Mouse (Mus musculus): Measurements from ENCODE around the gene Pigk. TPM values are rescaled to one million over a fixed set of nuclear protein-coding genes. Genes with fewer than 3 reads are reported as not detected.

Pigk gene
- polyA plus RNA-seq, 1 experiment, result 0.65 TPM

GRCm38 (mm10) chr3:152867654-152868525 lies 154.0 kb downstream of the Pigk start:
- no peaks in the 10 kb centered on the region for H3K4me1 ChIP-seq (ENCODE audit: control insufficient read depth)
- H3K36me3 ChIP-seq (ENCODE audit: control insufficient read depth), result no peaks in the 10 kb centered on the region
- TF ChIP-seq GATA1 (IDR thresholded peaks at IDR 0.05; ENCODE audit: low read length) (no peak), TAL1 (IDR thresholded peaks at IDR 0.05; ENCODE audit: low read length) (no peak)
- H3K4me3 ChIP-seq (replicated peaks), result no peak overlapping the region
- H3K9me3 ChIP-seq (ENCODE audit: control insufficient read depth, low read length), result no peaks in the 10 kb centered on the region
- H3K27me3 ChIP-seq (ENCODE audit: control insufficient read depth), result no peaks in the 10 kb centered on the region

- TF ChIP-seq TAL1 (IDR thresholded peaks at IDR 0.05; ENCODE audit: low read length) (no peak), GATA1 (IDR thresholded peaks at IDR 0.05; ENCODE audit: low read length) (no peak)
- Histone ChIP-seq H3K4me1 (ENCODE audit: control insufficient read depth) (no peaks in the 10 kb centered on the region), H3K36me3 (ENCODE audit: control insufficient read depth) (no peaks in the 10 kb centered on the region), H3K9me3 (ENCODE audit: control insufficient read depth, low read length) (no peaks in the 10 kb centered on the region), H3K27me3 (ENCODE audit: control insufficient read depth) (no peaks in the 10 kb centered on the region), H3K4me3 (replicated peaks) (no peak overlapping the region)
Observed at GRCm38 (mm10) chr3:152872054-152872453, 158.2 kb downstream of the Pigk start.

GRCm38 (mm10) chr3:152872596-152872995 lies 158.7 kb downstream of the Pigk start:
- Histone ChIP-seq H3K27me3 (ENCODE audit: control insufficient read depth) (no peaks in the 10 kb centered on the region), H3K9me3 (ENCODE audit: control insufficient read depth, low read length) (no peaks in the 10 kb centered on the region), H3K4me3 (replicated peaks) (no peak overlapping the region), H3K4me1 (ENCODE audit: control insufficient read depth) (no peaks in the 10 kb centered on the region), H3K36me3 (ENCODE audit: control insufficient read depth) (no peaks in the 10 kb centered on the region)
- TF ChIP-seq TAL1 (IDR thresholded peaks at IDR 0.05; ENCODE audit: low read length), result no peak
- no peak for TF ChIP-seq GATA1 (IDR thresholded peaks at IDR 0.05; ENCODE audit: low read length)

DNA sequence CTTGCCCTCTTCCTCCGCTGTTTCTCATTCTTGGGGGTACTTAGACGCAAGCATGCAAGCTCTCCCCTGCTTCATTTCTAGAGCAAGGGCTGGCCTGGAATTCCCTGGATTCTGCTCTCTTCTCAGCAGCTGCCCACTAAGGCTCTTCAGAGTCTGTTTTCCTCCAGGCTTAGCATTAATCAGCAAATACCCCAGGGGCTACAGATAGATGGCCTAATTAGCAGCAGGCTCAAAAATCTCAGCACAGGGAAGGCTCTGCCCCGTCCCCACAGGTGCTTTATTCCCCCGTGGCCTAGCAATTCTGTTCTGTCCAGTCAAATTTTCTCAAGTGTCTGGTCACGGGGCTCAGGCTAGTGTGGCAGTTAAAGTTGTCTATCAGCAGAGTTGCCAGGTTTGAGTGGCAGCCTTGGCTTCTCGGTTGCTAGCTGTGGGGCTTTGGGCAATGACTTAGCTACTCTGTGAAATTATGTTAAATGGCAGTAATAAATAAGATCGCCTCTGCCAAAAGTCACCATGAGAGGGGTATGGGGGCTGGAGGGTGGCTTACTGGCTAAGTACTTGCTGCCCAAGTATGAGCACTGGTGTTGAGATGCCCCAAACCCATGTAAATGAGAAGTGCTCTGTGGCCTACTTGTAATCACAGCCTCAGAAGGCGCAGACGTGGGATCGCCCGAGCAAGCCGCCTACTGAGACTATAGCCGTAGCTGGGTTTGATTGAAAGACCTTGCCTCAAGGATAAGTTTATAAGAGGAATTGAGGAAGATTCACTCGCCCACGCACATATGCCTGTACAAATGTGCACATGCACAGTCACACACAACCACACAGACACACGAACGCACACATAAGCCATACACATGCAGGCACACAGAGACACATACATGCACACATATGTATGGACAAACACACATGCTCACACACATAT lies 160.8 kb downstream of the Pigk start:
- Histone ChIP-seq H3K27me3 (ENCODE audit: control insufficient read depth) (no peaks in the 10 kb centered on the region), H3K36me3 (ENCODE audit: control insufficient read depth) (no peaks in the 10 kb centered on the region), H3K9me3 (ENCODE audit: control insufficient read depth, low read length) (no peaks in the 10 kb centered on the region), H3K4me1 (ENCODE audit: control insufficient read depth) (no peaks in the 10 kb centered on the region), H3K4me3 (replicated peaks) (no peak overlapping the region)
- TF ChIP-seq GATA1 (IDR thresholded peaks at IDR 0.05; ENCODE audit: low read length) (no peak), TAL1 (IDR thresholded peaks at IDR 0.05; ENCODE audit: low read length) (no peak)

DNA sequence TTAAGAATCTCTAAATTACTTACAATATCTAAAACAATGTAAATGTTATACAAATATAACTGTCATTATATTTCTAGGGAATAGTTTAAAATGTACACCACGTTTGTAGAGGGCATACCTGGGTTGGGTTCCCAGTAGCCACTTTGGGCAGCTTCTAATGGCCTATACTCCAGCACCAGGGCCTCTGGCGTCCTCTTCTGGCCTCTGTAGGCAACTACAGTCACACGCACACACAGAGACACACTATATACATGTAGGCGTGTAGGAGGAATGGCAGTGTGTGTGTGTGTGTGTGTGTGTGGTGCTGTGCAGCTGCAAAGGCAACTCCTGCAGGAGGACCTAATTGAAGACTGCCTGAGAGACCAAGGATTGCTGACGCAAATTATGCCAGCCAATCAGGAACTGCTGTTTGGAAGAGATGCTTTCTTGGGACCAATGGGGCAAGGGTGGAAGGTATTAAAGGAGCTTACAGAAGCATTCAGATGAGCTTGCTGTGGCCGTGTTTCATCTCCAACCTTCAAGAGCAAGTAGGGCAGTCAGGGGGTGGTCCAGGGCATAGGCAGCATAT lies 161.9 kb downstream of the Pigk start:
- TF ChIP-seq TAL1 (IDR thresholded peaks at IDR 0.05; ENCODE audit: low read length), result no peak
- no peaks in the 10 kb centered on the region for H3K27me3 ChIP-seq (ENCODE audit: control insufficient read depth)

DNA sequence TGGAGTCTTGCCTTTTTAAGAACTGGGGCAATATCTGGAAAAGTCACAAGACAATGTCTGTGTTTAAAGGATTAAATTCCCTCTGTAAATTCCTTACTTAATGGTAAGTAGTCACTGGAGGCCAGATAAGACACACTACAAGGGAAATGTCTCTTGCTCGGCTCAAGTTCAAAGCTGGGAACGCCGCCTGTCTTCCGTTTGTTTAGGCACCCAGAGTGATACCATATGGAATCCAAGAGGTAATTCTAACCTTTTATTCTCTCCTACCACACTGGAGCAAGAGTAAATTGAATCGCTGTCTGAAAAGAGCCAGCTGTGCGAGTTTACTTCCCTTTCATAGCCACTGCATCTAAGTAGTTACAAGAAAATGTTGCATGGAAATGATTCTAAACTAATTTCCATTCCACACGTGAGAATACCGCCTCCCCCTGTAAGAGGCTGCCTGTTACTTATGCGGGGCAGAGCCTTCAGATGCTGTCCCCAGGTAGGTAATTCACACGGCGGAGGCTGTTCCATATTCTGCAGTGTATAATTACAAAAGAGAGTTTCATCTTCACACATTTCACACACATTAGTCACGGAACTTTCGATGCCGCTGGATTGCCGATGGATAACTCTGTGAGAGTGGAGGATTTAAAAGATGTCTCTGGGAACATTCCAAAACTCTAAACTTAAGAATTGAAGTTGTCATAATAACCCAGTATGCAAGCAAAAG lies 166.4 kb downstream of the Pigk start:
- Histone ChIP-seq H3K4me3 (replicated peaks) (no peak overlapping the region), H3K36me3 (ENCODE audit: control insufficient read depth) (no peaks in the 10 kb centered on the region), H3K27me3 (ENCODE audit: control insufficient read depth) (no peaks in the 10 kb centered on the region), H3K4me1 (ENCODE audit: control insufficient read depth) (no peaks in the 10 kb centered on the region), H3K9me3 (ENCODE audit: control insufficient read depth, low read length) (no peaks in the 10 kb centered on the region)
- TF ChIP-seq GATA1 (IDR thresholded peaks at IDR 0.05; ENCODE audit: low read length) (no peak), TAL1 (IDR thresholded peaks at IDR 0.05; ENCODE audit: low read length) (no peak)

More for the DNA sequence above, 161.9 kb downstream of the Pigk start:
- Histone ChIP-seq H3K4me3 (replicated peaks) (no peak overlapping the region), H3K36me3 (ENCODE audit: control insufficient read depth) (no peaks in the 10 kb centered on the region), H3K4me1 (ENCODE audit: control insufficient read depth) (no peaks in the 10 kb centered on the region), H3K9me3 (ENCODE audit: control insufficient read depth, low read length) (no peaks in the 10 kb centered on the region)

DNA sequence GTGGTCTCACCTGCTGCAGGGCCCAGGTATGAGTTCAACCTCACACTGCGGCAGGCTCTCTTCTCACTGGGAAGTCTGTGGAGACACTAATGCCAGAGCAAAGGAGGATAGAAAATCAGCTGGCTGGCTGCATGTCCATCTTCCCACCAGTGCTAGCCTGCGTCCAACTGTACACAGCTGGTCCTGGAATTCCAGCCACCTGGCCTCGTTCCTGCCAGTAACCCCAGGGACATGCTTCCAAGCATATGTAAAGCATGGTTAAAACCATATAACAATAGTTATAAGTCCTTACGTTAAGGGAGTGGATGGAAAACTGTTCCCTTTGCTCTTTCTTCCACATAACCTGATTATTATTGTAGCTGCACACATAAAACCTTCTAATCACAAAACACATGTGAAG lies 167.8 kb downstream of the Pigk start:
- H3K9me3 ChIP-seq (ENCODE audit: control insufficient read depth, low read length), result no peaks in the 10 kb centered on the region
- no peaks in the 10 kb centered on the region for H3K36me3 ChIP-seq (ENCODE audit: control insufficient read depth)
- no peaks in the 10 kb centered on the region for H3K27me3 ChIP-seq (ENCODE audit: control insufficient read depth)
- no peaks in the 10 kb centered on the region for H3K4me1 ChIP-seq (ENCODE audit: control insufficient read depth)
- TF ChIP-seq GATA1 (IDR thresholded peaks at IDR 0.05; ENCODE audit: low read length), result no peak
- TF ChIP-seq TAL1 (IDR thresholded peaks at IDR 0.05; ENCODE audit: low read length), result no peak
- no peak overlapping the region for H3K4me3 ChIP-seq (replicated peaks)

GRCm38 (mm10) chr3:152883556-152883955 lies 169.7 kb downstream of the Pigk start:
- Histone ChIP-seq H3K9me3 (ENCODE audit: control insufficient read depth, low read length) (no peaks in the 10 kb centered on the region), H3K4me1 (ENCODE audit: control insufficient read depth) (0 out of 2 replicates have a peak, but pooled peaks cover 2% of the 10 kb centered on the region), H3K4me3 (replicated peaks) (no peak overlapping the region), H3K27me3 (ENCODE audit: control insufficient read depth) (no peaks in the 10 kb centered on the region), H3K36me3 (ENCODE audit: control insufficient read depth) (no peaks in the 10 kb centered on the region)
- TF ChIP-seq GATA1 (IDR thresholded peaks at IDR 0.05; ENCODE audit: low read length) (no peak), TAL1 (IDR thresholded peaks at IDR 0.05; ENCODE audit: low read length) (no peak)

All from erythroblast, embryonic 14.5 days (primary cell).